Mouse (Mus musculus) C2C12 (cell line): ENCODE results near the gene Hnrnpc. TPM values are rescaled to one million over a fixed set of nuclear protein-coding genes. Genes with fewer than 3 reads are reported as not detected.

Experiments used
- H3K27me3 ChIP-seq: one replicate; pipeline ENCODE4 v1.6.1; 2011; ENCODE audit not compliant: control insufficient read depth, insufficient read depth, insufficient read length
- H3K36me3 ChIP-seq: one replicate; pipeline ENCODE4 v1.6.1; 2011; ENCODE audit not compliant: control insufficient read depth, insufficient read depth
- H3K4me3 ChIP-seq: one replicate; pipeline ENCODE4 v1.5.1; 2011; ENCODE audit warnings: mild to moderate bottlenecking, control low read depth; ENCODE audit not compliant: poor library complexity, insufficient read depth, severe bottlenecking
- H3K79me2 ChIP-seq: one replicate; pipeline ENCODE4 v1.6.1; 2011; ENCODE audit not compliant: control insufficient read depth, insufficient read depth
- H3K79me3 ChIP-seq: one replicate; pipeline ENCODE4 v1.6.1; 2011; ENCODE audit warnings: low read depth, control low read depth
- H3ac ChIP-seq: one replicate; pipeline ENCODE3; 2011; ENCODE audit warnings: low read depth; ENCODE audit not compliant: control insufficient read depth, insufficient read length
- CEBPB ChIP-seq: IDR thresholded peaks from one replicate; pipeline ENCODE4 v1.6.1; 2011; ENCODE audit warnings: low read depth, mild to moderate bottlenecking, control low read depth, moderate library complexity
- CTCF ChIP-seq: IDR thresholded peaks from one replicate; pipeline ENCODE4 v1.5.1; 2011; ENCODE audit not compliant: control insufficient read depth, insufficient read depth, insufficient read length
- FOSL1 ChIP-seq: IDR thresholded peaks from one replicate; pipeline ENCODE4 v1.8.0; 2011; ENCODE audit warnings: mild to moderate bottlenecking, low read length; ENCODE audit not compliant: poor library complexity, insufficient read depth, severe bottlenecking
- MAX ChIP-seq: IDR thresholded peaks from one replicate; pipeline ENCODE4 v1.6.1; 2011; ENCODE audit warnings: mild to moderate bottlenecking, control low read depth
- MYOD1 ChIP-seq: IDR thresholded peaks from one replicate; pipeline ENCODE4 v1.6.1; 2011; ENCODE audit warnings: low read depth; ENCODE audit not compliant: control insufficient read depth, insufficient read length
- MYOG ChIP-seq: IDR thresholded peaks from one replicate; pipeline ENCODE4 v1.6.1; 2011; ENCODE audit not compliant: control insufficient read depth, insufficient read length; ENCODE audit errors: extremely low read depth
- USF1 ChIP-seq: IDR thresholded peaks from one replicate; pipeline ENCODE4 v1.6.1; 2011; ENCODE audit warnings: low read depth, mild to moderate bottlenecking, control low read depth, moderate library complexity
- long read RNA-seq, 2 experiments: library from polyadenylated mRNA; unstranded; transcript quantifications; one replicate each; pipeline ENCODE4 v2.0.0; 2019 to 2020
- polyA plus RNA-seq: library from polyadenylated mRNA; unstranded; fragments of >200 nt; fragmentation: generic; extraction: Trizol; gene quantifications from one replicate; pipeline ENCODE4 v1.2.1, GENCODE M21; 2012; ENCODE audit warnings: missing spikeins

Gene Hnrnpc
- polyA plus RNA-seq: 231 TPM
- long read RNA-seq, experiment 1, transcript Hnrnpc-201 (9 exons, 2,847 nt): minor isoform, 17 of 200 reads
- long read RNA-seq, experiment 1, transcript Hnrnpc-211 (9 exons, 1,691 nt): minor isoform, 16 of 200 reads
- long read RNA-seq, experiment 1, transcript Hnrnpc-205 (9 exons, 2,617 nt): major isoform, 43 of 200 reads
- long read RNA-seq, experiment 1, transcript Hnrnpc-207 (8 exons, 1,301 nt): minor isoform, 22 of 200 reads
- long read RNA-seq, experiment 1, partial matches to known transcripts: 27 of 200 reads
- long read RNA-seq, experiment 1, other reads (novel, unspliced or antisense): 57 of 200 reads
- long read RNA-seq, experiment 2, transcript Hnrnpc-211 (9 exons, 1,691 nt): minor isoform, 57 of 535 reads
- long read RNA-seq, experiment 2, transcript Hnrnpc-205 (9 exons, 2,617 nt): major isoform, 132 of 535 reads
- long read RNA-seq, experiment 2, transcript Hnrnpc-201 (9 exons, 2,847 nt): minor isoform, 68 of 535 reads
- long read RNA-seq, experiment 2, transcript Hnrnpc-207 (8 exons, 1,301 nt): minor isoform, 51 of 535 reads
- long read RNA-seq, experiment 2, partial matches to known transcripts: 11 of 535 reads
- long read RNA-seq, experiment 2, other reads (novel, unspliced or antisense): 155 of 535 reads

GRCm38 (mm10) chr14:52103856-52104676, at the start of gene Hnrnpc:
TSS of gene Hnrnpc (minus strand) at chr14:52104028.
- Histone ChIP-seq H3K4me3 (peak within 1 kb of the TSS; percentile 81), H3K27me3 (no peaks in the 10 kb centered on the region), H3ac (peak within 1 kb of the TSS; percentile 84), H3K36me3 (peaks cover 26% of the 10 kb centered on the region), H3K79me2 (peaks cover 49% of the 10 kb centered on the region), H3K79me3 (peaks cover 46% of the 10 kb centered on the region)
- TF ChIP-seq MAX (peak; percentile 42), CEBPB (no peak)

DNA sequence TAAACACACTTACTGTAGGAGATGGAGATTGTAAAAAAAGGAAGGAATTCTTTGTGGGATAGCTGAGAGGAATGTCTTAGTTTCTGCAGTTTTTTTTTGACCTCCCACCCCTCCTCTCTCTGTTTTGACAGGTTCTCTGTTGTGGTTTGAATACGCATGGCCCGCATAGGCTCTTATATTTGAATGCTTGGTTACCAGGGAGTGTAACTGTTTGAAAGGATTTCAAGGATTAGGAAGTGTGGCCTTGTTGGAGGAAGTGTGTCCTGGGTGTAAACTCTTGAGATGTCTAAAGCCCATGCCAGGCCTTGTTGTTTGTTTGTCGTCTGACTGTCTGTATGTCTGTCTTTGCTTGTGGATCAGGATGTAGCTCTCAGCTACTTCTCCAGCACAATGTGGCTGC, 48.8 kb upstream of the Hnrnpc start:
- TF ChIP-seq MYOG: no peak
- no peak for TF ChIP-seq CEBPB
- no peak for TF ChIP-seq USF1
- no peak overlapping the region for H3ac ChIP-seq
- no peaks in the 10 kb centered on the region for H3K27me3 ChIP-seq
- no peak overlapping the region for H3K4me3 ChIP-seq
- no peaks in the 10 kb centered on the region for H3K79me3 ChIP-seq
- no peaks in the 10 kb centered on the region for H3K36me3 ChIP-seq
- H3K79me2 ChIP-seq: no peaks in the 10 kb centered on the region

GRCm38 (mm10) chr14:52152179-52152578, 48.4 kb upstream of the Hnrnpc start:
- H3ac ChIP-seq: no peak overlapping the region
- H3K27me3 ChIP-seq: no peaks in the 10 kb centered on the region
- TF ChIP-seq MAX: no peak
- no peak for TF ChIP-seq MYOD1
- TF ChIP-seq CEBPB: no peak
- no peak for TF ChIP-seq FOSL1
- TF ChIP-seq MYOG: no peak
- no peak for TF ChIP-seq CTCF
- no peak for TF ChIP-seq USF1
- no peaks in the 10 kb centered on the region for H3K79me2 ChIP-seq
- no peaks in the 10 kb centered on the region for H3K79me3 ChIP-seq
- no peak overlapping the region for H3K4me3 ChIP-seq
- H3K36me3 ChIP-seq: no peaks in the 10 kb centered on the region

DNA sequence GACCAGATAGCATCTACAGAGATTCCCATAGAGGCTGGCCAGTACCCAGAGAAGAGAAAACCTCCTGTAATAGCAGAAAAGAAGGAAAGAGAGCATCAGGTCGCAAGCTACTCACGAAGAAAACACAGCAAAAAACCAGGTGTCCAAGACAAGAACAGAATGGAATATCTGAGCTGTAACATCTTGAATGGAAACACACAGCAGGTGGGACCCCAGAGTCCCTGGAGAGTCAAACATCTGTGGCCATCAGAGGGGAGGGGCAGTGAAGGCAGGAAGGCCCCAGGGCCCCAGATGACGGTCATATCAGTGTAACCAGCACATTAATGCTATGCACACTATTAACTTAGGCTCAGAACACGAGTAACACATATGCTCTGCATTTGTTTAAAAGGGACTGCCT, 46.1 kb upstream of the Hnrnpc start:
- Histone ChIP-seq H3K4me3 (no peak overlapping the region), H3K27me3 (no peaks in the 10 kb centered on the region), H3K79me3 (no peaks in the 10 kb centered on the region), H3ac (no peak overlapping the region), H3K79me2 (no peaks in the 10 kb centered on the region), H3K36me3 (no peaks in the 10 kb centered on the region)
- TF ChIP-seq MYOG (no peak), MAX (no peak), USF1 (no peak), MYOD1 (no peak), CEBPB (no peak), FOSL1 (no peak), CTCF (no peak)

DNA sequence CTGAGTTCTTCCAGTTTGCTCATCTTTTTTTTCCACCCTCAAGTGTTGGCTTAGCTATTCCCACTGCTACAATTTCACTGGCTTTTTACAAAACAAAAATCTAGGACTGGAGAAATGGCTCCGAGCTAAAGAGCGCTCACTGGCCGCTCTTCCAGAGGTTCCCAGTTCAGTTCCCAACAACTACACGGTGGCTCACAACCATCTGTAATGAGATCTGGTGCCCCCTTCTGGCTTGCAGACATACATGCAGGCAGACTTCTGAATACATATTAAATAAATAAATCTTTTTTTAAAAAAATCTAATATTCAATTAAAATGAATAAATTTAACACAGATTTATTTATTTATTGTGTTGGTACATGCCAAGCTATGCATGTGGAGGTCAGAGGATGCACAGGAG, 42.7 kb upstream of the Hnrnpc start:
- Histone ChIP-seq H3K79me2 (no peaks in the 10 kb centered on the region), H3K27me3 (no peaks in the 10 kb centered on the region), H3ac (no peak overlapping the region), H3K36me3 (no peaks in the 10 kb centered on the region), H3K79me3 (no peaks in the 10 kb centered on the region), H3K4me3 (no peak overlapping the region)
- TF ChIP-seq MYOD1 (no peak), CTCF (no peak), MAX (no peak), MYOG (no peak), FOSL1 (no peak), USF1 (no peak), CEBPB (no peak)

GRCm38 (mm10) chr14:52144165-52144564, 40.3 kb upstream of the Hnrnpc start:
- TF ChIP-seq CEBPB (no peak), MYOD1 (peak; percentile 19), CTCF (no peak), FOSL1 (no peak)
- H3K4me3 ChIP-seq: no peak overlapping the region
- H3K79me3 ChIP-seq: no peaks in the 10 kb centered on the region
- H3K27me3 ChIP-seq: no peaks in the 10 kb centered on the region
- no peaks in the 10 kb centered on the region for H3K36me3 ChIP-seq
- H3ac ChIP-seq: no peak overlapping the region
- no peaks in the 10 kb centered on the region for H3K79me2 ChIP-seq
